Mouse (Mus musculus): ENCODE data around the gene Pigc.

Pigc gene

DNA sequence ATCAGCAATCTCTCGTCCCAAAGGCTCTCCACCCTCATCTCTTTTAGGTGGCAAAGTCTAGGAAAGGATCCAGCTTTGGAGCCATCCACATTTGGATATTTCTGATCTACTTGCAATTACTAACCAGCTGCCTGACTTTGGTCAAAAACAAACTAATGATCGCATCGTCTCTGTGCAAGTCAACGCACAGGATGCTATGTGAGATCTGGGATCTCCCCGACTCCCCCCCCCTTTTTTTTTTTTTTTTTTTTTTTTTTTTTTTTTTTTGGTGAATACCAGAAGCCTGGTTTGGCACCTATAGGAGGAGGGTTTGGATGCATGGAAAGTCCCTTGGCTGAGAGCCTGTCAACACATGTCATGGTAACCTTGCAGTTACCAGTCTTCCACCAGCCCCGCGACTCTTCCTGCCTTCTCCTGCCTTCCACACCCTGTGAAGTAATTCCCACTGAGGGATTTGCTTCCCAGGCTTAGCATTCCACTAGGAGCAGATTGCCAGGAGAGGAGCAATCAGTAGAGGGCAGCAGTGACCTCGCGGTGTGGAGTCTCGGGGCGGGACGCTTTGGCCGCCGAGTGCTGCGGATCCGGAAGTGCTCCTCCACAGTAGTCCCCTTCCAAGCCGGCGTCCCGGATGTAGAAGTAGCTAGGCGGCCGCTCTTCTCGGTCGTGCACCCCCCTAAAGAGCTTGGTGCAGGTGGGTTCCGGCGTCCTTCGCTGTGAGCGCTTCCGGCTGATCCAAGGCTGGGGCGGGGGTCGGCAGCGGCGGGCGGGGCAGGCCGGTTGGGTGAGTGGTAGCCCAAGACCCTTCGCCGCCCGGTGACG lies at the start of gene Pigc:
Gene Pigc (plus strand): TSS at position 598 of the 819 bp plus-strand sequence.
- DNase-seq: peak; percentile 97

DNA sequence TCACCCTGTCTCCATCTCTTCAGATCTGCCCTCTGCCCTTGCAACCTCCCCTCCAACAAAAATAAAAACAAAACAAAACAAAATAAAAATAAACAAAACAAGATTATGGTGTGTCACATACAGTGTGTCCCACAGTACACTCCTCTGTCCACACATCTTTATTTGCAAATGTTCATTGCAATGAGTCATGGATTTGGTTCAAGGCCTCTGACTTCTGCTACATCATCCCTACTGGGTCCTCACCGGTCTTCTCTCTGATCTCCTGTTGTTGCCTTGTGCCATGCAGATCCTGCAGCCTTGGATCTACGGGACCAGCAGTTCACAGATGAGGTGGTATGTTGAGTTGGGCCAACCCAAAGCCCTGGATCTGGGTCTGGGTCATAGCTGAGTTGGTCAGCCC lies 49.4 kb upstream of the Pigc start:
- no peak for DNase-seq

DNA sequence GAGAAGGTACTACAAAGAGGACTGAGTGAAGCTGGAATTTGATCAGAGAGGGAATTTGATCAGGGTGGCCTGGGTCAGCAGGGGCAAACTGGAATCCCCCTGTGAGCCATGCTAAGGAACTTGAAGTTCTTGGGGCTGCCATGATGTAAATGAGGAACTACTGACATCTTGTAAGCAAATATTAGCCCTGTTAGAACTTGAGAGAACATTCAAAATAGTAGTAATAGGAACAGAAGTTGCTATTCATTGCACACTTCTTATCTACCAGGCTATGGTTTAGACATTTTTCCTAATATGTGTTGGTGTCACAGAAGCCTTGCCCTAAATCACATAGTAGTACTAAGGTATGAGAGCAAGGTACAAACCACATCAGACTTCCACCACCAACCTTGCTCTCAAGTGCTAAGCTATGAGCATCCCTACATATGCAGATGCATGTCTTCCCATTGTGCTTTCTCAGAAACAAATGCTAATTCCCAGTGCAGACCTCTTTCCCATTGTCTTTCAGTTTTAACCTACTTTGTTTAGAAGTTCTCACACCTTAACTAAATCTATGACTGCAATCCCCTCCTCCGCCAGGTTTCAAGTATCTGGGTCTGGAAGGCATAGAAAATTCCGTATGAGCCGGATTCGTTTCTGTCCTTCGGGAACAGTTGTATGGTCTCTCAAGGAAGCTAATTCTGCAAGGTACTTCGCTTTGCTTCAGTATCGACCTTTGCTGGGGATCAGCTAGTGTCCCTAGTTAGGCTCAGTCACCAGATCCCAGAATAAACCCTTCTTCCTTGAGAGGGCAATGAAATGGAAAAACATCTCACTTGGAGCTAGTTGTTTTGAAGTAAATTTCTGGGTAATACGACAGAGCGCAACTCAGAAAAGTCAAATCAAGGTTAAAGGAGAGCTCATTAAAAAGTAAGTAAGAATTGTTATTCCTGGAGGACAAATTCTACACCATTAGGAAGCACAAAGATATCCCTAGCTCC lies 48.2 kb upstream of the Pigc start:
- no peak for DNase-seq

DNA sequence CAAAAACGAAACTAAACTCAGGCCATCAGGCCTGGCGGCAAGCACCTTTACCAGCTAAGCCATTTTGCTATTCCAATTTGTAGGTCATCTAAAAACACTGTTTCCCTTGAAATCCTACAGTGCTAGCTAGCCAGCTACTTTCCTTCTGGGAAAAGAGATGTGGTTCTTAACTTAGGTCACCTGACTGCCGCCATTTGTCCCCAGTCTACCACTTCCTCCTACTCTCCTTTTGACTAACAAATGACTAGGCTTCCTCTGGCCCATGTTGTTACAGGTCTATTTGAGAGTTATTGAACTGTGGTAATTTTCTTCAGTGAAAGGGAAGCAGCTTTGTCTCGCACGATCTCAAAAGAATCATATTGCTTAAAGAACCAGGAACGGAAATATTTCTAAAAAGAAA lies 47.1 kb upstream of the Pigc start:
- DNase-seq: no peak

DNA sequence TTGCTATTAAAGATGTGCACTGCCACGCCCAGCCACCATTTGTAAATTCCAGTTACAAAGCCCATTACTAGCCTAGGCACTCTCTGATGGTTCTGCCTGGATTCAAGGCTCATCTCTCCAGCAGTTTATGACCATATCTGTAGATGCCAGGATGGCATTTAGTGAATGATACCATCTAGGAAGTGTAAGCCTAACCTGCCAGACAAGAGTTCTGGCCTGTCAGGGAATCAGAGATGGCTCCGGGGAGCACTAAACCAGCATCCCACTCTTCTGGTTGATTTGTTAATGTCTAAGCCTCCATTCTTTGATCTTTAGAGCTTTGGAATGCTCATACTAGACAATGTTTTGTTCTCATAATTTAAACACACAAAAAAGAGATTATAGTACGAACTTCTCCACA lies 44.7 kb upstream of the Pigc start:
- DNase-seq: no peak

DNA sequence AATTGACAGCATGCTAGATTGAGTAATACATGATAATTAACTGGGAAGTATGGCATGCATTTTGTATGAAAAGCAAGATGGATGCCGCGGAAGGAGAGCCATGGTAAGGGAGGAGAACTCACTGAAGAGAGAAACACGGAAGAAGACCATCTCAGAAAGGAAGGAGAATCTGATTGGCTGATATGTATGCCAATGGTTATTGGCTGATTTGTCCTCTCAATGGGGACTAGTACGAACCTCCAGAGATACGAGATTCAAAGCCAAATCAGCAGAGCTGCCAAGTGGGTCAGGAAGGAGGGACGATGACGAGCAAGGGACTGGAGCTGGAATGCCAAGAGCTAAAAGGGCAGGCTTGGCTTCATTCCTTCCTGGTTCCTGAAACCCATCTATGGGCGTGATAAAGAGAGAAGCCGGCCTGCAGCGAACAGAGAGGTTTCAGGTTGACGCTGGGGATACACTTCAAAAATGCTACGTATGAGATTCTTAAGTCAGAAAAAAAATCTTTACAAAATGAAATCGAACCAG lies 43.6 kb upstream of the Pigc start:
- no peak for DNase-seq

DNA sequence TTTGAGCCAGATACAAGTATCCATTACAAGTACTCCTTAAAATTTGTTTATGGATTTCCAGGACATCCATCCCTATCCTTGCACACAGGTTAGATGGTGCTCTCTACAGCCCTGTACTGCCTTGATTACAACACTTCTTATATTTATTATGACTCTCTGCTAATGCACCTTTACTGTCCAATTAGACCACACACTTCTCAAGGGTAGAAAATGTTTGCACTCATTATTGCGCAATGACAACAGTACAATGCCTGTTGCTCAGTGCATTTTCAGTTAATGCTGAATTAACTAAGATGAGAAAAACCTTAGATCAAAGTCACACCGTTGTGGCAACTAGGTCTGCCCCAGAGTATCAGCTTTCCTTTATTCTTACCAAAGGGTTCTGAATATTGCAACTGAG lies 41.0 kb upstream of the Pigc start:
- no peak for DNase-seq

DNA sequence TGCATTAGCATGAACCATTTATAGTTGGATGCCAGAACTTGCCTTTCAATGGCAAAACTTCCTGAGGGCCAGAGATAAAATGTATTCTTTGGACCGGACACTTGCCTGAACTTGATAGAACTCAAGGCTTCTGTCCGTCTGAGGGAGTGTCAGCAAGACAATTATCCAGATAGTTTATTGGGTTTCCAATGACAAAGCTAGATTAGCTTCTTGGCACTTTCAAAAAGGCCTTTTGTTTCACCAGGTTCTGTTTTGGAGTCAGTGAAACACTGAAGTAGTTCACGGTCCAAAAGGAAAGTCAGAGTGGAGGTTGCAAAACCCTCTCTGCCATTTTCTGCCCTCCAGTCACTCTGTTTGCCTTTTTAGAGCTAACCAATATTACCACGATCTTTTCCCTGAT lies 37.7 kb upstream of the Pigc start:
- no peak for DNase-seq

DNA sequence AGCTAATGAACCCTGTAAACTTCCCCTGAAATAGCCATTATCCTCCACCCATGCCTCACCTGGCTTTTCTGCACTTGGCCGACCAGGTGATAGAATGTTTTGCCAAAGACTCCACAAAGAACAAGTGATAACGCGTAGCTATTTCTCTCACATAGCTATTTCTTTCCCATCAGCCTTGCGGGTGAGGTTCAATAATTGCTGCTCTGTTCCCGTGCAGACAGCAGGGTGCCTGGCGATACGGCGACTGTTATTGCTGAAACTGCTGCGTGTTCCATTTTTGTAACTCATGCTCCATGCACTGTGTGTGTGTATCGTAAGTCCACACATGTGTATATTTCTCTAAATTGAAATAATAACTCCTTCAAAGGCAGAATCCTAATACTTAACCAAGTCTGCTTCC lies 37.2 kb upstream of the Pigc start:
- DNase-seq: no peak

DNA sequence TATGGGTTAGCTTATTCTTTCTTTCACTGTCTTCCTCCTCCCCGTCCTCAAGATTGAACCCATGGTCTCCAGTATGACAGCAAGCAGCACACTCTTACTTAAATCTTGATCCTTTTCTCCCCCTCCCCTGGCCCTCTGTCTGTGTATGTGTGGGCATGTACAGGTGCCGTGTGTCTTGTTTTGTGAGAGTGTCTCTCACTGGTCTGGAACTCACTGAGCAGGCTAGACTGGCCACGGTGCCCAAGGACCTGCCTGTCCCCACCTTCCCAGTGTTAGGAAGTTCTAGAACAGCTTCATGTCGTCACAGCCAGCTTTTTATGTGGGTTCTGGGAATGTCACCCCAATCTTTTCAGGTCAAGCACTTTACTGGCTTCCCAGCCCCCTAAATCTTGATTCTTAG lies 36.7 kb upstream of the Pigc start:
- DNase-seq: no peak

DNA sequence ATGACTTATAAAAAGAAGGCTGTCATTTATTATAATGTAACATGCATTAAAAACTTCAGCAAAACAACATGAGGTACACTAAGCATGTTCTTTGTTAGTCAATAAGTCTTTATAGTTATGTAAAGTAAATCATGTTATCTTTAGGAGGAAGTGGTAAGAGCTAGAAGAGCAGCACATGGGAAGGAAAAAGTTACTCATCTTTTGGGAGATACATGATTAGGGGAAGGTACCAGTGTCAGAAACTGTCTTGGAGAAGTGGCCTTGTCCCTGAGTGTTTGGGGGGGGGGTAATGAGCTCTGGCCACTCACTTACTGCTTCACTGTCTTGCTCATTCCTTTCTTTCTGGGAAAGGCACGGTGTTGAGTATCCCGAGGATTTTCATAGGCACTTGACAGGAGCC lies 26.9 kb upstream of the Pigc start:
- DNase-seq: no peak

DNA sequence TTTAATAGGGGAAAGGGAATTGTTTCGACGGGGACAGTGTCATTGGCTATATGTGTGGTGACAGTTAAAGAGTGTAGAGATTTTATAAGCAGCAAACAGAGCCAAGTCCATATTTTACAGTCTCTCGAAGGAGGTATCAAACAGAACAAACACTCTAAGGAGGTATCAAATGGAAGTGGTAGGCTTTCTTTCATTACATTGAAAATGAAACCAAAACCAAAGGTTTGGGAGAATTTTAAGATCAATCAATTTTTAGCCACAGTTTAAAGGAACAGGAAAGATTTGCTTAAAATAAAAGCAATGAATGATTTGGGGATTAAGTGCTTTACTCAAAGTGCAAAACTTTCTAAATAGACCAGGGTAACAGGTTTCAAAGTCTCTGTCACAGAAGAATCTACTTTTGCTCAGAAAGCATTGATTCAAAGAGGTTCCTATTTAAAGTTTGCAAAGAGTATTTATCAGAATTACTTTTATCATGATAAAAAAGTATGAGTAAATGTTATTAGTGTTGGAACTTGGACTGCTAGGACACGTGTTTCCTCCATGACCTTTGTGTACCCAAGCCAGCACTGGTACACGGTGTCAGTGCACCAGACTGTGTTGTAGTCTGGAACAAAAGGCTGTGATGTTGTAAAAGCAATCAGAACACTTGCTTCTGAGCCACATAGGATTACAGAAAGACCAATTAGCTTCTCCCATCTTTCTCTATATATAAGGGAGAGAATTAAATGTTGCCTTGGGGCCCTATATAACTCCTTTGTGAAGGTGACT lies 17.8 kb upstream of the Pigc start:
- DNase-seq: no peak

DNA sequence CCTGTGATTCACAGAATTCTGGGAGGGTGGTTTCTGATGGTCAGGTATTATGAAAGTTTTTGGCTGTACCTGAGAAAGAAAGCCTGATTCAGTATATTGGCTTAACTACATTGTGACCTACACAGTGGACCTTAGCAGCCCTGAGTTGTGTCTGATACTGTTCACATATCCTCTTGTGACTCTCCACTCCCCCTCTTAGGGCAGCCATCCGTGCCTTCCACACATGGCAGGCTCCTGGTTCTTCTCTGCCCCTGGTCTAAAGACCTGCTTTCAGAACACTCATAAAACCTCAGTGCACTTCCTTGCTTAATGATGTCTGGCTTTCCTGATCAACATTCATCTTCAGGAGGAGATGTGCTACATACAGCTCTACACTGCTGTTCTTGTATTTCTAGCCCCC lies 16.4 kb upstream of the Pigc start:
- DNase-seq: no peak

DNA sequence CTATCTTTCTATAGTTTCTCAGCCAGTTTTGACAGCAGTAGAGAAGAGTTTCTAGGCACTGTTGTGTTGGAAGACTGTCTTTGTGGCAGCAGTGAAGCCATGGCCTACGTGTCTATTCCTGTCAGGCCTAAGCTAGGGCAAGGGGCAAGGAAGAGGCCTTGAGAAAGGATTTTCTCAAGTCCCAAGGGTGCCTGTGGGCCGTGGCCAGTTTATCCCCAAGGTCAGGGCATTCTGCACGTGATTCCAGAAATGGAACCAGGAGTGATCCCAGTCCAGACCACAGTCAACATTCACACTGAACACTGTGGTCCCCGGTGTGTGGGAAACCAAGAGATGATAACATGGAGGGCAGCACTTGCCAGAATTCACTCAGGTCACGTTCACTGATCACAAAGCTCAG lies 13.1 kb upstream of the Pigc start:
- DNase-seq: no peak

DNA sequence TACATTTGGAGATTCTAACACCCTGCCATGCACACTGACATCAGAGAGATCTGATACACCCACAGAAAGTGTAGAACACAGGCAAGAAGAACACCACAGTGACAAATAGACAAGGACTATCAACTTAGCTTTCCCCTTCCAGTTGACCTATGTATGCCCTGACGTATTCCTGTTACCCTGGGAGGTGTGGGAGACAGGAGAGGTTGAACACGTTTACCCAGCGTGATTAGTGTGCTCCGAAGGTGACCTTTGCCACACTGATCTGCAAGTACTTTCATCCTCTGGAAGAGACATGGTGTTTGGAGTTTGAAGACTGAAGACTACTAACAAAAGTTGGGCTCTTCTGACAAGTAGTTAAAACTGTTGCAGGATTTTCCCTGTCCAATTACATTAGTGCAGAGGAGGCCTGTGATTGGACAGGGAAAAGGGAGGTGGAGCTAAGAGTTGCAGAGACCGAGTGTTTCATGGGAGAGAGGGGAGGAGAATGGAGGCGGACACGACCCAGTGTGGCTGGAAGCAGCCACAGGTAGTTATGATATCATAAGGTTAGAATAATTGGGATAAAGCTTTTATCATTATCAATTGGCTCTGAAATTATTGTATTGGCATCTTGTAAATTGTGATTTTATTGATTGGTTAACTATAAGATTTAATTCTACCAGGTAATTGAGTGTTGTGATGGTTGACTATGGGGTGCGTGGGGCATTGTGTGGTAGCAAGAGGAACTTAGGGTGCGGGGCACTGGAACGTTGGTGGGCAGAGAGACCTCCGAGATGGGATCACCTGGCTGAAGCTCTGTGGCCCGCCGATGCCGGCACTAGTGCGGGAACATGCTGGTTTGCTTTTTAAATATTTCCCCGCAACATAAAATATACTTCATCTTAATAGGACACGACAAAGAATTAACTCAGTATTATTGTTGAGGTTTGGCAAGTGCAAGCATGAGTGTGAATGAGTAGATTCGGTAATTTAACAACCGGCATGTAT lies 10.7 kb upstream of the Pigc start:
- no peak for DNase-seq

DNA sequence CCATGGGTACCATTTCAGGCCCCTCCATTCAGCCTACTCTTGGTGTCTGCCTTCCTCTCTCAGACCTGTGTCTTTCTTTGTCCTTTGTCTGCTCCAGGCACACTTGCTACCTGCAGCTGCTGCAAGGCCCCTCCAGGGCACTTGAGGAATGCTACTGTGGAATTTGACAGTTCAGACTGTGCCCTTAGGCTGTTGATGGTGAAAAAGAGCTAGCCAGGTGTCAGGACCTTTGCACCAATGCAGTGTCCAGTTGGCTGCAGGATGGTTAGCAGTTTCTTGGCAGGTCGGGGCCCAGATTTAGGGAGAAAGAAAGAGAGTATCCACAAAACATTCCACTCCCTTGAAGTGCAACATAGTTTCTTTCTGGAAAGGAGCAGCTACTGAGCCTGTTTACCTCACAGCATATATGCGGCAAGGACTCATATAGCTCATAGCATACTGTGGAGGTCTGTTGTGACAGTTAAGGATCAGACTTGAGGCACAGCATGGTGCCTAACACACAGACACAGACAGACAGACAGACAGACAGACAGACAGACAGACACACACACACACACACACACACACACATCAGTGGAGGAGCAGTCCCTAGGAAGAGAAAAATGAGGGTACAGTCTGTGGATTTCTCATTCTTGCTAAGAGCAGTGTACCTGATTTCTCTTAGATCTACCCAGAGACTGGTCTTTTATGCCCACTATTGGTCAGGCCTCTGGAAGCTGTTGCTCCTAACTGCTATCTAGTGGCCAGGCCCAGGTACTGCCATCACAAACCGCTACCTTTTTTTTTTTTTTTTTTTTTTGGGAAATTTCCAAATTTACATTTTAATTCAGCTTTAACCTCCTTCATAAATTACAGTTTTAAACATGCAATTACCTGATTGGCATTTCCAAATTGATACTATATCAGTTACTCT lies 6.3 kb upstream of the Pigc start:
- peak; percentile 37 for DNase-seq

DNA sequence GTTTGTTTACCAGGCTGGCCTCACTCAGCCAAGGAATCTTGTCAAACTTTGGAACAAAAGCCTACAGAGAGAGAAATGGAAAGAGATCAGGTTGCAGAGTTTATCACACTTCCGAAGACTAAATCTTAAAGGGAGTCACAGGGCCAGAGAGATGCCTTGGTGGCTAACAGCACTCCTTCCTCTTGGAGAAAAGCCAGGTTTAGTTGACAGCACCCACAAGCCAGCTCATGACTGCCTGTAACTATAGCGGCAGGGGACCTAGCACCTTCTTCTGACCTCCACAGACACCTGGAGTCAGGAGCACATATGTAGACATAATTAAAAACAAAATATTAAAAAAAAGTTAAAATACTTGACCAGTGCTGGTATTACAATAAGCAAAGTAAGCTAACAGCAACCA lies 1.1 kb upstream of the Pigc start:
- DNase-seq: no peak

DNA sequence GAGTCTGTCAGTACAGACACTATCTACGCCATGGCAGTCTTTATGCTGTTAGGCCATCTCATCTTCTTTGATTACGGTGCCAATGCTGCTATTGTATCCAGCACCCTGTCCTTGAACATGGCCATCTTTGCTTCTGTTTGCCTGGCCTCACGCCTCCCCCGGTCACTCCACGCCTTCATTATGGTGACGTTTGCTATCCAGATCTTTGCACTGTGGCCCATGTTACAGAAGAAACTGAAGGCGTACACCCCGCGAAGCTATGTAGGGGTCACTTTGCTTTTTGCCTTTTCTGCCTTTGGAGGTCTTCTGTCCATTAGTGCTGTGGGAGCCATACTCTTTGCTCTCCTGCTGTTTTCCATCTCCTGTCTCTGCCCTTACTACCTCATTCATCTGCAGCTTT lies 1.9 kb downstream of the Pigc start:
- DNase-seq: no peak

DNA sequence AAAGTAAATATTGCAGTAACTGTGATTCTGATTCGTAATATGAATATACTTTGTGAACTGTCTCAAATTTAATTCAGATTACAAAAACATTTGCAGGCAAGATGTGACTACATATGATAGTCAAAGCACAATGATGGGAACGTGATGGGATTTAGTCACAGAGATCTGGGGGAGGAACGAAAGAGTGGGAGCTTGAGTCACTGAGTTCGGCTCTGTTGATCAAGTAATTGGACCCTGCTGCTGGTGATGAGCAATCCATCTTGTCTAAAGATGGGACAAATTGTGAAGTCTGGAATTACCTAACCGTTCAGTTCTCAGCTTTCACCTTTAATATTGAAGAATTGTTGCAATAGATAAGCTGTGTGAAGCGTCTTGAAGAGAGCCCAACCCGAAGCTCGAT lies 3.2 kb downstream of the Pigc start:
- no peak for DNase-seq

Measured in kidney, adult 9 months (tissue).